Mouse (Mus musculus) liver, embryonic 14.5 days (tissue): ENCODE data around the gene Pde1a.

ENCODE experiments used
- CTCF ChIP-seq: IDR thresholded peaks from 2 replicates; pipeline ENCODE4 v1.5.1; 2016; ENCODE audit warnings: antibody characterized with exemption, low read depth, control low read depth
- EP300 ChIP-seq: IDR thresholded peaks from 2 replicates; pipeline ENCODE4 v1.6.1; 2016; ENCODE audit warnings: antibody characterized with exemption, low read depth

GRCm38 (mm10) chr2:80135076-80135475 lies 5.8 kb upstream of the Pde1a start:
- no peak for TF ChIP-seq CTCF
- no peak for TF ChIP-seq EP300
